Mouse (Mus musculus): ENCODE measurements around the gene Nlrp5.

- TF ChIP-seq GATA2 (IDR thresholded peaks at IDR 0.05; ENCODE audit: borderline replicate concordance, low read depth, low read length) (no peak), CTCF (IDR thresholded peaks at IDR 0.05; ENCODE audit: low read depth, low read length) (no peak), GATA1 (IDR thresholded peaks at IDR 0.05; ENCODE audit: borderline replicate concordance, low read length) (no peak), POLR2AphosphoS5 (IDR thresholded peaks at IDR 0.05; ENCODE audit: insufficient replicate concordance, low read depth, low read length) (no peak)
Observed at GRCm38 (mm10) chr7:23385589-23385988, at the start of gene Nlrp5.
